Mouse (Mus musculus) A20 (cell line): ENCODE data around the gene Ly6g5b.

ENCODE experiments used
- DNase-seq: peaks from one replicate; pipeline ENCODE4 v3.0.0-alpha.2; 2011; ENCODE audit warnings: low read depth, low spot score

Gene Ly6g5b

DNA sequence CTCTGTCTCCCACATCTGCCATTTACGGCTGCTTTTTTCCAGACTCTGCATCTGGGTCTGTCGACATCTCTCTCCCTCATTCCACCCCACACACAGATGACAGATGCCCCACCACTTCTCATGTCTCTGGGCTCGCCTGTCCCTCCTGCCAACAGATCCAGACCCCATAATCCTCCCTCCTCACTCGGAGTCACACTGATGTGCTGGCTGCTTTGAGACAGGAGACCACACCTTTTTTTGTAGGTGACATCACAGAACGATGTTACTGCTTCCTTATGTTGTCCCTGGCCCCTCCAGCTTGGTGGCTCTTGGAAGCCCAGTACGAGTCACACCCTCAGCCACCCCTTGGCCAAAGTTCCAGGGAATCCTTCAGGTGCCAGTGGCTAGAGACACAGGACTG is 35.0 kb downstream of the Ly6g5b start:
- no peak for DNase-seq

DNA sequence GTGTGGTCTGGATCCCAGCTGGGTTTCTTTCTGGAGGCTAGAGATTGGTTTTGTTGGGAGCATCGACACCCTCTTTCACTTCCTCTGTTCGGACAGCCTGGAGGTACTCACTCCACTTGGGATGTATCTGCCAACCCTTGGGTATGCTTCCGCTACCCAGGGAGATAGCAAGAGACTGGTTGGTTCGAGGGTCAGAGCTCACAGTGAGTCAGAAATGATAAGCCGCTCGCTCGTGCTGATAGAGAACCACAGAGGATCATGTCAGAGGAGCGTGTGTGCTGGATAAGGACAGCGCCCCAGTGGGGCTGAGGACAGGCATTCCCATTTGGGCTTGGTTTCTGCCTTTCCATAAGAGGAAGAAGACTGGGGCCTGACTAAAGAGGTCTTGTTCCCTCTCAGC is 35.5 kb downstream of the Ly6g5b start:
- DNase-seq = no peak

DNA sequence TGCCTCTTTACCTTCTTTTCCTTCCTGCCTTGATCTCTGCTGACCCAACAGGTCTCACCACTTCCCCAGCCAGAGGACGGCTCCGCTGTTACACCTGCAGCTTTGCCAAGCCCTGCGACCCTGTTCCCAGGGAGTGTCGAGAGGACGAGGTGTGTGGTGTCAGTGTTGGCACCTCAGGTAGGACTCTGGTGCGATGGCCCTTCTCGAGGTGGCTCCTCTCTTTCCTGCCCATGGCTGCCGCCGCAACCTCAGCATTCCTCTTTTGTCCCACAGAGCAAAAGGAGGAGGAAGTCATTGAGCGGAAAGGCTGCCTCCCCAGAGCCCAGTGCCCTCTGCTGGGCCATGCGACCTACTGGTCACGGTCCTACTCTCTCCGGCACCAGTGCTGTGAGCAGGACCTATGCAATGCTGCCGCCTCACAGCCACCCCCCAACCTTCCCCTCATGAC is 37.4 kb downstream of the Ly6g5b start, which contains the start of gene Ly6g6d:
Ly6g6d (minus strand) TSS at position 280 of the 448 bp plus-strand sequence.
- no peak for DNase-seq

DNA sequence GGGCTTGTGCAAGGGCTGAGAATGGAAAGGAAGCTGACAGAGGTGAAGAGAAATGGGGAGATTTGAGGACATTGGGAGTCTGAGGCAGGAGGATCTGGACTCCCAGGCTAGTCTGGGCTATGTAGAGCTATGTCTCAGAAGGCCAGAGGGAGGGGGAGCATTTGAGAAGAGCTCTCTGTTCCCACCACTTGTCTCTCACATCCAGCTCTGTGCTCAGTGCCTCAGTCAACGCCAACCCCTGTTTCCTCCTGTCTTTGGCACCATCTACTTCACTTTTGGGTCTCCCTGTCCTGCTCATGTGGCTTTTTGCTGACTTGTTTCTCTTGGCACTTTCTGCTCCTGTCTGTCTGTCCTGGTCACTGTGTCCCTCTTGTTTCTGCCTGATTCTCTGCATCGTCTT is 37.9 kb downstream of the Ly6g5b start:
- no peak for DNase-seq

DNA sequence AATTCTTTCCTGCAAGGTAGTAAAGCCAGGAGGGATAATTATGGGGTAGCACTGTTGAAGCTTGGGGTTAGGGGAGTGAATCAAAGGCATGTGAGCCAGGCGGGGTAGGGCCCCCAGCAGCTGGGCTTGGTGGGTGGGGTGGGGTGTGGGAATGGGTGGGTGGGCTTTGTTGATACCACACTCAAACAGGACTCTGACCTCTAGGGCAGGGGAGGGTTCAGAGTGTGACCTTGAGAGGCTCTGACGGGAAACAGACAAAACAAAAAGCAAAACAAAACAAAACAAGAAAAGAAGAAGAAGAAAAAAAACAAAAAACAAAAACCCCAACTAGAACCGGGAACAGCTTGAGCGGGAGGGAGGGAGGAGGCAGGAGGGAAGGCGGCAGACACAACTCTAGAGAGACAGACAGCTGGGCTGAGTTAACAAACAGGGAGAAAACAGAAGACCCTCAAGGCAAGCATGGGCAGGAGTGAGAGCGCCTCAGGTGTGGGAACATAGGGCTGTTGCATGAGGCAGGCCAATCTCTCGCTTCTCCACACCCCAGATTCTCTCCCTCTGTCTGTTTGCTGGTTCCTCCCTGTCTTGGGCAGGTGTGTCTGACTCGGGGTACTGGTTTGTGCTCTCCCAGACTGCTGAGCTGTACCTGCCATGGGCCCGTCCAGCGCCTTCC is 38.6 kb downstream of the Ly6g5b start, which contains the start of gene Ly6g6e:
Ly6g6e (plus strand) TSS at position 396 of the 670 bp plus-strand sequence.
- DNase-seq = no peak

DNA sequence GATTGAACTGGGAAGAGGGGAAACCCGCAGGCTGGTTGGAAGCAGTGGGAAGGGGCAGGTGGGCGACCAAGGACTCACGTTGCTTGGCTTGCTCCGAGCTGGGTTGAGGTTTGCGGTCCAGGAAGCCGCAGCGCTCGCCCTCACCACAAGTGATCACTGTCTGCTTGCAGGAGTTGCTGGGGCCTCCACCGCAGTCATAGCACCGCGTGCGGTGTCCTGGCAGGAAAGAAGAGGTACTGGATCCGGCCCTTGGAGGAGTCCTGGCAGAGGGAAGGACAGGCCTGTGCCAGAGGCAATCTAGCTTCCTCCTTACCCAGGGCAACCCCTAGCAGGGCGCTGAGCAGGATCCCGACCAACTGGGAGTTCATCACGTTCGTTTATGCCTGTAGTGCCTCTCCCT is 41.1 kb downstream of the Ly6g5b start:
- DNase-seq = no peak

DNA sequence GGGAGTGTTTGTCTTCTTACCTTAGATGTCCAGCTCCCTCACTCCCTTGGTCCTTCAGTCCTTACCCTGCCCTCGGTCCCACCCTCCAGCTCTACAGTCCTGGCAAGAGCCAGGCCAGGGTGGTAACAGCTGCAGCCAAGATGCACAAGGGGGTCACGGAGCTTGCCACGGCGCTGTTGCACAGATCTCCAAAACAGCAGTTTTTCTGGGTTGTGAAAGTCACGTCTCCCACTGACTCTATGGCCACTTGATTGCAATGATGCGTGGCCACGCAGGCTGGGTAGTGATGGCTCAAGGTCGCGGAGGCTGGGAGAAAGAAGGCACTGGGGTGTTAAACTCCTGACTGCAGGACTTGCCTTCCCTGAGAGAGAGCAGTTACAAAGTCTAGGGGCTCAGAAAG is 43.8 kb downstream of the Ly6g5b start:
- no peak for DNase-seq

DNA sequence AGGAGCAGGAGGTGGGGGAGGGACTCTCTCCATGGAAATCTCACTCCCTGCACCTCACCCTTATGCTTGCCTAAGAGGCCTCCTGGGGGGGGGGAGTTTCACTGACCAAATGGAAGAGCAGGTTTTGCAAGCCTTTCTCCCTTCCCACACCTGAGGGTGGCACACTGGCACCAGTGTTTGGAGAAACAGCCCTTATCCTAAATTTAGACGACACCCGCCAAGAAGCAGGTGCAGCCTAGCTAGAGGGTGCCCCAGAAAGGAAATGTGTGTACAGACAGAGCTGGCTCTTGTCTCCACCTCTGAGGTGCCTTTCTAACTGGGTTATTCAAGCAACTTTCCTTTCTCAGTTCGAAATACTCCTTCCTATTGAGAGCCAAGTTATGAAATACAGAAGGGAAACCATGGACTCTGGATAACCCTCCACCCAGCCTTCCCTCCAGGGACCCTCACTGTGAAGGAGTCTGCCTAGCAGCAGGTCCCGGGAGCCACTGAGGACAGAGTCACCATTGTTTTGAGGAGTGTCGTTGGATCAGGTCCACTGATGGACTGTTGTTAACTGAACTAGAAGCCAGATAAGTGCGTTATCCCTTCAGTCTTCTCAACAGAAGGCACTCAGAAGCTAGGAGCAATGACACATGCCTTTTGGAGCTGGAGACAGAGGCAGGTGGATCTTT is 44.5 kb downstream of the Ly6g5b start:
- DNase-seq = peak; percentile 24

DNA sequence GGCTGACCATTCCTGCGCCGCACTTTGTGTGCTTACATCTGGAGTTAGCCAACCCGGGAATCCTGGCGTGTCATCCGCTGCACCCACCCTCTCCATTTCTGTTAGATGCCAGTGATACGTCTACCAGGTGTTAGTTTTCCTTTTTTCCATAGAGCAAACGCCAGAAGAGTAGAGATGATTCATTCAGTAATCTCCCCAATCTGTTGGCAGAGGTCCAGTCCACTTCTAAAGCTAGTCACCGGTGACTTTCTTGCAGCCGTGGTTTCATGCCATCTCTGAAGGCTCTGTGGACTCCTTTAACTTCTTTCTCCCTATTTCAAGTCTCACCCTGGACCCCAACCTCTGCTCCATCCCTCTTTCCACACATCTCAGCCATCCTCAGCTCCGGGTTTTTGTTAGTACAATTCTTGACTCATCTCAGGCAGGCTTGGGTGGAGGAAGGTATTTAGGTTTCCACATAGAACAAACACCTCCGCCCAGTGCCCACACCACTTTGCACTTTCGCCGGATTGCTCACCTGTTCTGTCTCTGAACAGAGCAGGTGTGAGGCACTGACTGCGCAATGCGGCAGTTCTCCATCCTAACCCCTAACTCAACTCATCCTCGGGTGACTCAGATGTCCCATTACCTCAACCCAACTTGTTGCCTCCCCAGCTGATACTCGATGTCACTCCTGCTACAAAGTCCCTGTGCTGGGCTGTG is 46.9 kb downstream of the Ly6g5b start:
- no peak for DNase-seq

DNA sequence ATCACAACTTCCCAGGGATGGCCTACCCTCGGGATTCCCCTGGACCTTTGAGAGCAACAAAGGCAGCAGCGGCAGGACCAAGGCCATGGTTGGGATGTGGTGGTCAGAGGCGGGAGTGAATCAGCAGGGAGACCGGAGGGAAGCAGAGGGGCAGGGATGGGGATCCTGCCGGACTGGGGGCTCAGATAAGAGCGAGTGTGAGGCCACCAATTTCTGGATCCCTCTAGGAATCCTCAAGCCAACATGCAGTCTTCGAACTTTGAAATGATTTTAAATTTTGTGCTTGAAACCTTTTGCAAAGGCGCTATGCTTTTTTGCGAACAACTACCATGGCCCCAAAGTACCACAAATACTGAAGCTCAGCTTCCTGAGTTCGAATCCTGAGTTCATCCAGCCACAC is 49.1 kb downstream of the Ly6g5b start, which contains the start of gene Mpig6b:
Mpig6b (minus strand) TSS at position 101 of the 400 bp plus-strand sequence.
- DNase-seq = no peak

DNA sequence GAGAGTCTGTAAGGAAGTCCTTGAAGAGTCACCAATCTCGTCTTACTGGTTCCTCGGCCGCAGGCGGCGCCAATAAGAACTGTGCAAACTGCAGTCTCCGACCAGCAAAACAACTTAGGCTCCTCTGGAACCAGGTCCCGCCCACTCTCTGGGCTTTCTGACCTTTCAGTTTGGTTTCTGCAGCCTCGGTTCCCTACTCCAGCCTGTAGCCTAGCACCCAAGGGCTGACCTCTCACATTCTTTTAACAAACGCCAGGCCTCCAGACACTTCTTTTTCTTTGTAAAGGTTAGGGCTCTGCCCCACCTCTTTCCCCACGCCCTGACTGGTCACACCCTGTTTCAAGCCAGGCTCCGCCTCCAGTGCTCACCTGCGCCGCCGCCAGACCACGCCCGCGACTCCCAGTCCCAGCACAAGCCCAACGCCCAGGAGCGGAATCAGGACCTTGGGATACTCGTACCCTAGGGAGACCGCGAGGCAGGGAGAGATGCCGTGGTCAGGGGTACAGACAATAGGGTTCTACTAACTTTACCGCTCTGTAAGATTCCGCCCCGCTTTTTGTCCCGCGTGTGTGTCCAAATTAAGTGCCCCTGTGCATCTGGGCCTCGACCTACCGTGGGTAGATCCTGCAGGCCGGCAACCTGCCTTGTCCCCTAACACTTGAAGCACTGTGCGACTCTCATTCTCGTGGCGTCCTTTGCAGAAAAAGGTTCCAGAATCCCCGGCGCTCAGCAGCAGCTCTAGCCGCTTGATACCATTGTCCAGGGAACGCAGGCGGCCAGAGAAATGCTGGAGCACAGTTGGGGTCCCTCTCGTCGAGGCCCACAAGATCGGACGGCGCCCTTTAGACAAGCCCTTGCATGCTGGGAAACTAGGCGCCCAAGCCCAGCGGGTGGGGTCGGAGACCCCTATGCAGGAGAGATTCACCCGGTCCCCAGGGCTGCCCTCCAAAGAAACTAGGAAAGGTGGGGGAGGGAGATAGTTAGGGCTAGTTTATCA is 50.0 kb downstream of the Ly6g5b start, which contains the start of gene Ly6g6c:
Ly6g6c (plus strand) TSS at position 438 of the 997 bp plus-strand sequence.
- no peak for DNase-seq

DNA sequence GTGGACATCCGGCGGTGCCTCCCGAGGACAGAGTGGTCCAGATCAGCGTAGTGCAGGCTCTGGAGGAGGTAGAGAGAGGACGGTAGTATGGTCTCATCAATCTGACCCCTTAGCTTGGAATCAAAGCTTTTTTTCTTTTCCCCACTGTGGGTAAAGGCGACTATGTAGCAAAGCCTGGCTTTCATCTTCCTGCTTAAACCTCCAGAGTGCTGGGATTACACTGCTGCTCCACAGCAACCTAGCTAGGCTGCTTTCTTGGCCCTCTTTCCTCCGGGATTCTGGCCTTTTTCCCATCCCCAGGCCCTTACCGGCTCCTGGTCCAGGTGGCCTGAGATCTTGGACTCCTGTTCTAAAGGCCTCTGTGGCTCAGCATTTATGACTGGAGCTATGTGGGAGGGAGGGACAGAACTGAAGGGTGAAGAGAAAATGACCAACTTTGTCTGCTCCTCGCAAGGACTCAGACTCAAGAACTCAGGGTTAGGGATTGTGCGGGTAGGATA is 50.8 kb downstream of the Ly6g5b start:
- no peak for DNase-seq
